Mouse (Mus musculus) heart, embryonic 10.5 days (tissue): Measurements from ENCODE around the gene Tor1b. TPM values are rescaled to one million over a fixed set of nuclear protein-coding genes. Genes with fewer than 3 reads are reported as not detected.

Experiments
- DNase-seq: peaks from one replicate; pipeline ENCODE4 v3.0.0-alpha.2; 2017; ENCODE audit warnings: low spot score
- H3K27ac ChIP-seq: fragments of 300-500 bp; sonication (generic); 2 replicates; pipeline ENCODE4 v1.5.1; 2016; ENCODE audit warnings: mild to moderate bottlenecking
- H3K27me3 ChIP-seq: fragments of 300-500 bp; sonication (generic); 2 replicates; pipeline ENCODE4 v1.6.1; 2016; ENCODE audit warnings: mild to moderate bottlenecking; ENCODE audit not compliant: poor library complexity, insufficient read depth, severe bottlenecking
- H3K36me3 ChIP-seq: fragments of 300-500 bp; sonication (generic); 2 replicates; pipeline ENCODE4 v1.6.1; 2016; ENCODE audit warnings: mild to moderate bottlenecking, moderate library complexity
- H3K4me1 ChIP-seq: fragments of 300-500 bp; sonication (generic); 2 replicates; pipeline ENCODE4 v1.6.1; 2016; ENCODE audit warnings: mild to moderate bottlenecking
- H3K4me3 ChIP-seq: fragments of 300-500 bp; sonication (generic); 2 replicates; pipeline ENCODE4 v1.5.1; 2016; ENCODE audit warnings: mild to moderate bottlenecking, moderate library complexity
- H3K9me3 ChIP-seq: fragments of 300-500 bp; sonication (generic); 2 replicates; pipeline ENCODE4 v1.6.1; 2016; ENCODE audit warnings: mild to moderate bottlenecking, moderate library complexity
- WGBS: fragments of 180-500 bp; shearing (Covaris S2); methylation state at CpG from one replicate; pipeline ENCODE4 v1.1.7; 2016; 5-methylcytosine and 5-hydroxymethylcytosine counted together
- polyA plus RNA-seq: library from polyadenylated mRNA; unstranded; fragments of >200 nt; fragmentation: Nextera tagmentation; extraction: Ambion mirVana; gene quantifications from 2 replicates; pipeline ENCODE4 v1.2.1, GENCODE M21; 2016

The Tor1b gene
- polyA plus RNA-seq, 1 experiment from 2014 or later: 25.4 TPM

DNA sequence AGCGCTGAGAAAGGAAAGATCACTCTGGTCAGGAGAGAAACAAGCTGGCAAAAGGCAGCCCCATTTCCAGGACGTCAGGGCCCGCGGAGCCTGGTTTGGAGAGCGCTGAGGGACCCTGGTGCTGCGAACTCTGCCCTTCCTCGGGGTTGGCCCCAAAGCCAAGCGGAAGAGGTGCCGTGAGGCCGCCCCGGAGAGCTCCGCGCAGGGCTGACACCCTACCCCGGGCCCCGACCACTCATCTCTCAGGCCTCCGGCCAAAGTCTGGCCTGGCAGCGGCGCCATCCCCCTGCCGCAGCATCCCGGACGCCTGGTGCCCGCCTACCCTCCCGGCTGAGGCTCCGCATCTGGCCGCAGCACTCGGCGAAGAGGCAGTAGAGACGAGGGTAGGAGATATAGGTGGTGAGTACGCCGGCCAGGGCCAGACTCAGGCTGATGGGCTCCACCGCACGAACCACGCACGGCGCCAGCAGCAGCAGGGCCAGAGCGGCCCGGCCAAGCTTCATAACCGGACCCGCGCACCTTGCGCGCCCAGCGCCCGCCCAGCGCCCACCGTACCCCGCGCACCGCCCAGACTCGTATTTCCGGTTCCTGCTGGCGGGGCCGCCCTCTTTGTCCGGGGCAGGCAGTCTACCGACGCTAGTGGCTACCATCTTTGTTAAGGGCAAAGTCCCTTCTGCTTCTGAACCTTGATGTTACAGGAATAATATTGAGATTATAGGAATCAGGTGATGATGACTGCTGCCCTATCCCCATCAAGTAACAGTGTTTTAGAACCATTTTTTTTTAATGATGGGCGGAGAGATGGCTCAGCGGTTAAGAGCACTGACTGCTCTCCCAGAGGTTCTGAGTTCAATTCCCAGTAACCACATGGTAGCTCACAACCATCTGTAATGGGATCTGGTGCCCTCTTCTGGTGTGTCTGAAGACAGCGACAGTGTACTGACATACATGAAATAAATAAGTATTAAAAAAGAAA, 14.9 kb downstream of the Tor1b start, which contains the start of gene Tor1a:
Gene Tor1a (minus strand): TSS at position 582 of the 976 bp plus-strand sequence.
- DNase-seq: peak; percentile 95
- Histone ChIP-seq H3K4me1 (peaks cover 40% of the 10 kb centered on the region), H3K27me3 (no peaks in the 10 kb centered on the region), H3K36me3 (peaks cover 52% of the 10 kb centered on the region), H3K9me3 (no peaks in the 10 kb centered on the region), H3K27ac (peak within 1 kb of the TSS; percentile 89), H3K4me3 (peak within 1 kb of the TSS; percentile 83)
- 2% methylated on average over 59 of the region's 59 CpGs for WGBS

- peaks cover 32% of the 10 kb centered on the region for H3K36me3 ChIP-seq
- under 1% methylated on average over 66 of the region's 66 CpGs for WGBS
- peak within 1 kb of the TSS; percentile 85 for H3K4me3 ChIP-seq
- peak; percentile 100 for DNase-seq
- peaks cover 34% of the 10 kb centered on the region for H3K4me1 ChIP-seq
- no peaks in the 10 kb centered on the region for H3K27me3 ChIP-seq
- no peaks in the 10 kb centered on the region for H3K9me3 ChIP-seq
- peak within 1 kb of the TSS; percentile 85 for H3K27ac ChIP-seq
Observed at GRCm38 (mm10) chr2:30981790-30982513, 29.2 kb downstream of the Tor1b start, which contains the start of the genes BC005624 and Usp20. Gene BC005624, minus strand, starts transcription at chr2:30982201. Gene Usp20, plus strand, starts transcription at chr2:30982279.

- H3K9me3 ChIP-seq: no peaks in the 10 kb centered on the region
- no peak for DNase-seq
- H3K27ac ChIP-seq: peak overlapping the region; percentile 85; the same call in 1 of the 2 replicates
- peaks cover 21% of the 10 kb centered on the region for H3K36me3 ChIP-seq
- peaks cover 38% of the 10 kb centered on the region for H3K4me1 ChIP-seq
- no peaks in the 10 kb centered on the region for H3K27me3 ChIP-seq
- WGBS: 50% methylated on average over 7 of the region's 7 CpGs
- H3K4me3 ChIP-seq: peak overlapping the region; percentile 85
Observed at GRCm38 (mm10) chr2:30983024-30983423, 30.3 kb downstream of the Tor1b start.

GRCm38 (mm10) chr2:30985111-30986020, 32.6 kb downstream of the Tor1b start:
- WGBS: 21% methylated on average over 17 of the region's 17 CpGs
- Histone ChIP-seq H3K4me1 (peaks cover 42% of the 10 kb centered on the region), H3K9me3 (no peaks in the 10 kb centered on the region), H3K27me3 (no peaks in the 10 kb centered on the region), H3K36me3 (0 out of 2 replicates have a peak, but pooled peaks cover under 1% of the 10 kb centered on the region), H3K27ac (peak overlapping the region; percentile 23; the same call in 1 of the 2 replicates), H3K4me3 (peak overlapping the region; percentile 36)
- no peak for DNase-seq

GRCm38 (mm10) chr2:30990221-30990620, 37.5 kb downstream of the Tor1b start:
- H3K9me3 ChIP-seq: no peaks in the 10 kb centered on the region
- 80% methylated on average over 9 of the region's 9 CpGs for WGBS
- no peak overlapping the region for H3K4me3 ChIP-seq
- peaks cover 21% of the 10 kb centered on the region for H3K4me1 ChIP-seq
- no peak for DNase-seq
- H3K27me3 ChIP-seq: no peaks in the 10 kb centered on the region
- H3K36me3 ChIP-seq: no peaks in the 10 kb centered on the region
- no peak overlapping the region for H3K27ac ChIP-seq

GRCm38 (mm10) chr2:30994853-30995252, 42.1 kb downstream of the Tor1b start:
- H3K27ac ChIP-seq: peak overlapping the region; percentile 79; the same call in 1 of the 2 replicates
- H3K27me3 ChIP-seq: no peaks in the 10 kb centered on the region
- peaks cover 27% of the 10 kb centered on the region for H3K4me1 ChIP-seq
- no peak for DNase-seq
- H3K4me3 ChIP-seq: no peak overlapping the region
- 91% methylated on average over 4 of the region's 4 CpGs for WGBS
- peaks cover 9% of the 10 kb centered on the region for H3K36me3 ChIP-seq
- no peaks in the 10 kb centered on the region for H3K9me3 ChIP-seq

DNA sequence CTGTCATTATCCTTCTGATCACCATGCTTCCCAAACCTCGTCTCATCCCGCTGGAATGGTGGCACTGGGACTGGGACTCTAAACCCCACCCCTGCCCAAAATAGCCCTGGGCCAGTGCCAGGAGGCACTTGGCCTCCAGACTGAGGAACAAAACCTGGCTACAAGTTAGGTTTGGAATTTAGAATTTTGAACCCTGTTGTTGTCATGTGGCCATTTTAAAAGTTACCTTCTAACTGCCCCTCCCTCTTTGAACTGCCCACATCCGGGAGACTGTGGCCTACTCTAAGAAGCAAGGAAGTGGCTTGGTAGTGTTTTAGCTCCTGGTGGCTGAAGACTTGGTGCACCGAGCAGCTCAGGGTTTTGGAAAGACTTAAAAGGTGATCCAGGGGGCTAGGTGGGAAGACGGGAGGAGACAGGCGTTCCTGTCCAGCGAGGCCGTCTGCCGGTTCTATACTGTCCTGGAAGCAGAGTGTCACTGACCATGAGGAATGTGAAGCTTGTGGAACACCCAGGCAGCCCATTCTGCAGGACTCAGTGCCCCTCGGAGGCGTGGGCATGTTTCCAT, 42.8 kb downstream of the Tor1b start:
- 70% methylated on average over 11 of the region's 11 CpGs for WGBS
- Histone ChIP-seq H3K27me3 (no peaks in the 10 kb centered on the region), H3K27ac (peak overlapping the region; percentile 79), H3K9me3 (no peaks in the 10 kb centered on the region), H3K36me3 (peaks cover 14% of the 10 kb centered on the region), H3K4me1 (peaks cover 25% of the 10 kb centered on the region), H3K4me3 (no peak overlapping the region)
- no peak for DNase-seq

- Histone ChIP-seq H3K4me3 (no peak overlapping the region), H3K27me3 (no peaks in the 10 kb centered on the region), H3K4me1 (peaks cover 25% of the 10 kb centered on the region), H3K9me3 (no peaks in the 10 kb centered on the region), H3K27ac (0 out of 2 replicates have a peak overlapping the region, but pooled peaks have one; percentile 1), H3K36me3 (peaks cover 27% of the 10 kb centered on the region)
- 65% methylated on average over 8 of the region's 8 CpGs for WGBS
- DNase-seq: no peak
Observed at GRCm38 (mm10) chr2:30998443-30999260, 45.9 kb downstream of the Tor1b start.

DNA sequence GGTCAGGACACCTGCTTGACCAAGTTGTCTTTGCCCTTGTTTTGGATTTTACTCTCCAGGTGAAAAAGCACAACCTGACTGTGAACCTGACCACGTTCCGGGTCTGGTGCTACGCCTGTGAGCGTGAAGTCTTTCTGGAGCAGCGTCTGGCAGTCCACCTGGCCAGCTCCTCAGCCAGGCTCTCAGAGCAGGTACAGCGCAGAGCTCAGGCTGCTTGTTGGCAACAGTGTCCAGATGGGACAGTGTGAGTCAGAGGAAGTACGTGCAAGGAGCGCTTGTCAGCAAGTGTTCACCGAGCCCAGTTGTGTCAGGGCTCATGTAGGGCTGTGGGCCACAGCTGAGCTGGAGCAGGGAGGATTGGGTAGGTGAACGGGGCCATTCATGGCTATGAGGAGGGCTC, 50.1 kb downstream of the Tor1b start:
- H3K27me3 ChIP-seq: no peaks in the 10 kb centered on the region
- H3K9me3 ChIP-seq: no peaks in the 10 kb centered on the region
- DNase-seq: no peak
- 89% methylated on average over 10 of the region's 10 CpGs for WGBS
- H3K4me3 ChIP-seq: no peak overlapping the region
- peaks cover 36% of the 10 kb centered on the region for H3K4me1 ChIP-seq
- peaks cover 42% of the 10 kb centered on the region for H3K36me3 ChIP-seq
- H3K27ac ChIP-seq: no peak overlapping the region

DNA sequence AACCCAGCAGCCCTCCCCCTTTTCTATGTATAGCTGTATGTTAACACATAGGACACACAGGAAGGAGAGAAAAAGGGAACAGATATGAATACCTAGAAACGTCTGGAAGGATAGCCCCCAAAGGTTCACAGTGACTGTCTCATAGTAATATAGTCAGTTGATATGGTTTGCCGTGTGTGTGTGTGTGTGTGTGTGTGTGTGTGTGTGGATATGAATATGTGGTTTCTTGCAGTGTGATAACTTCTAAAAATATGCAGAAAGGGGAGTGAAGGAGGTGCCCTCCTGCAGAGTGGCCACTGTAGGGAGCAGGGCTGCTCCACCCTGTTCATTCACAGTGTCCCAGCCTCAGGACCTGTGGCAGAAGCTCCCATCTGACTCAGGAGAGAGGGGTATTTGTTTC, 52.7 kb downstream of the Tor1b start:
- DNase-seq: no peak
- Histone ChIP-seq H3K9me3 (no peaks in the 10 kb centered on the region), H3K4me3 (no peak overlapping the region), H3K36me3 (peaks cover 44% of the 10 kb centered on the region), H3K4me1 (peaks cover 29% of the 10 kb centered on the region), H3K27me3 (no peaks in the 10 kb centered on the region), H3K27ac (peak overlapping the region; percentile 86)
- 65% methylated on average over 2 of the region's 2 CpGs for WGBS

DNA sequence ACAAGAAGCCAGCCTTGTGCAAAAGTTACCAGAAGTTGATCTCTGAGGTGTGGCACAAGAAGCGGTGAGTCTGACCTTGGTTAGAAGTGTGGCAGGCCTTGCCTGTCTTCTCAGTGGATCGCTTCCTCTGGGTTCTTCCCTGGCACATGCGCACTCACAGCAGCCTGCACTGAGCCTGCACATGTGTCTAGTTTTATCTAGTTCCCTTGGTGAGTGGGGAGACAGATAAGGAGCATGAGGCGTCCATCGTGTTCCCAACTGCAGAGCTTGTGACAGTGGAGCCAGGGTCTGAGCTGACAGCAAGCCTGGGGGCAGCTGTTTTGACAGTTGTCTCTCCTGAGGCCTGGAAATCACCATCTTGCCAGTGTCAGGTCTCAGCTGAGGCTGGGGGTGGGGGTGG, 53.7 kb downstream of the Tor1b start:
- peak; percentile 94 for DNase-seq
- no peaks in the 10 kb centered on the region for H3K27me3 ChIP-seq
- peaks cover 29% of the 10 kb centered on the region for H3K4me1 ChIP-seq
- H3K27ac ChIP-seq: peak overlapping the region; percentile 86
- 29% methylated on average over 5 of the region's 5 CpGs for WGBS
- no peaks in the 10 kb centered on the region for H3K9me3 ChIP-seq
- H3K36me3 ChIP-seq: peaks cover 54% of the 10 kb centered on the region
- peak overlapping the region; percentile 1; the same call in 1 of the 2 replicates for H3K4me3 ChIP-seq
